ENCODE assay signal across 24 mouse cellular contexts in genomic region chr12:31298122-31298521, GRCm38 (mm10). TPM values are rescaled to one million over a fixed set of nuclear protein-coding genes. Genes with fewer than 3 reads are reported as not detected.
"Had no signal": no experiment of that assay in that cellular context is flagged by ENCODE, and none has a peak within 500 bp of the region (broad histone marks: within the 10 kb centered on the region; RNA-seq: fewer than 3 reads in every experiment).

No protein-coding gene starts in this region.

- H3K4me3 ChIP-seq: lung, embryonic 15.5 days; megakaryocyte, embryonic 14.5 days; midbrain, embryonic 12.5 days; neural tube, embryonic 12.5 days; stomach, embryonic 15.5 days had no signal

- H3K27ac ChIP-seq: lung, embryonic 15.5 days; macrophage; midbrain, embryonic 12.5 days; neural tube, embryonic 12.5 days; stomach, embryonic 15.5 days; stomach, postnatal 0 days had no signal

- H3K27me3 ChIP-seq: lung, embryonic 15.5 days; midbrain, embryonic 12.5 days; neural tube, embryonic 12.5 days; stomach, embryonic 15.5 days had no signal

- H3K36me3 ChIP-seq: midbrain, embryonic 12.5 days; neural tube, embryonic 12.5 days had no signal

- H3K4me1 ChIP-seq: megakaryocyte, embryonic 14.5 days; midbrain, embryonic 12.5 days; neural tube, embryonic 12.5 days had no signal

- H3K9ac ChIP-seq: lung, embryonic 15.5 days; midbrain, embryonic 12.5 days; neural tube, embryonic 12.5 days; stomach, embryonic 15.5 days had no signal

- H3K4me2 ChIP-seq: lung, embryonic 15.5 days; midbrain, embryonic 12.5 days; neural tube, embryonic 12.5 days; stomach, embryonic 15.5 days had no signal

- ATAC-seq: lung, postnatal 0 days; midbrain, embryonic 16.5 days had no signal

- H3K9me3 ChIP-seq: lung, embryonic 15.5 days; midbrain, embryonic 12.5 days; neural tube, embryonic 12.5 days; stomach, embryonic 15.5 days had no signal

- DNase-seq: lung, adult 2 months; lung, postnatal 14 days; lung, postnatal 36 days; midbrain, embryonic 14.5 days; right cerebral cortex, postnatal 14 days; thymus, adult 2 months; thymus, postnatal 25 days; thymus, postnatal 4 days had no signal

RNA-seq across cellular contexts. Expression of gene Gm6993, which starts 57.6 kb away (rescaled TPM):
- total RNA-seq: megakaryocyte progenitor cell, adult 5-6 weeks; monocyte, adult 5-6 weeks; neutrophil, adult 5-6 weeks had no signal
- polyA plus RNA-seq: lung, adult 2 months; lung, embryonic 15.5 days; lung, postnatal 0 days; macrophage; midbrain, embryonic 12.5 days; midbrain, embryonic 14.5 days; midbrain, embryonic 16.5 days; neural tube, embryonic 12.5 days; neural tube, embryonic 14.5 days; spleen, adult 2 months; stomach, embryonic 15.5 days; stomach, postnatal 0 days; testis, adult 2 months; thymus, adult 2 months; urinary bladder, adult 2 months had no signal
